ENCODE assay signal across 28 mouse cellular contexts in genomic region chr13:49219367-49219766, GRCm38 (mm10).
"Had no signal": no experiment of that assay in that cellular context is flagged by ENCODE, and none has a peak within 500 bp of the region (broad histone marks: within the 10 kb centered on the region; RNA-seq: fewer than 3 reads in every experiment).

No protein-coding gene starts in this region.

- H3K4me2 ChIP-seq: embryonic facial prominence, embryonic 12.5 days; embryonic facial prominence, embryonic 13.5 days; embryonic facial prominence, embryonic 15.5 days; forebrain, embryonic 12.5 days; forebrain, embryonic 13.5 days; forebrain, embryonic 15.5 days had no signal

- DNase-seq: cerebellum, adult 2 months; cerebellum, adult 8-10 months; cerebellum, adult 9-10 months; cerebellum, adult 9-11 months; cerebellum, postnatal 10 days; cerebellum, postnatal 14 days; cerebellum, postnatal 25 days; cerebellum, postnatal 36 days; embryo, embryonic 11 days; forebrain, postnatal 0 days; gastrocnemius, adult 2 months; gastrocnemius, postnatal 10 days; gastrocnemius, postnatal 14 days; gastrocnemius, postnatal 25 days; gastrocnemius, postnatal 36 days; heart, adult 18-20 months; heart, adult 2 months had no signal

- H3K27ac ChIP-seq: embryonic facial prominence, embryonic 10.5 days; embryonic facial prominence, embryonic 12.5 days; embryonic facial prominence, embryonic 13.5 days; embryonic facial prominence, embryonic 15.5 days; forebrain, embryonic 10.5 days; forebrain, embryonic 12.5 days; forebrain, embryonic 13.5 days; forebrain, embryonic 15.5 days; gastrocnemius, adult 2 months; heart, adult 2 months had no signal

- H3K36me3 ChIP-seq: embryonic facial prominence, embryonic 10.5 days; embryonic facial prominence, embryonic 12.5 days; embryonic facial prominence, embryonic 13.5 days; embryonic facial prominence, embryonic 15.5 days; forebrain, embryonic 10.5 days; forebrain, embryonic 12.5 days; forebrain, embryonic 15.5 days had no signal

- H3K4me3 ChIP-seq: embryonic facial prominence, embryonic 10.5 days; embryonic facial prominence, embryonic 12.5 days; embryonic facial prominence, embryonic 13.5 days; embryonic facial prominence, embryonic 15.5 days; erythroblast, embryonic 14.5 days; forebrain, embryonic 10.5 days; forebrain, embryonic 12.5 days; forebrain, embryonic 13.5 days; forebrain, embryonic 15.5 days; gastrocnemius, adult 2 months; heart, adult 2 months had no signal

- ATAC-seq: forebrain, embryonic 13.5 days; forebrain, embryonic 14.5 days; forebrain, embryonic 15.5 days; forebrain, embryonic 16.5 days; forebrain, postnatal 0 days had no signal

- H3K9ac ChIP-seq: embryonic facial prominence, embryonic 12.5 days; embryonic facial prominence, embryonic 13.5 days; embryonic facial prominence, embryonic 15.5 days; forebrain, embryonic 12.5 days; forebrain, embryonic 13.5 days; forebrain, embryonic 15.5 days; forebrain, postnatal 0 days had no signal

- H3K9me3 ChIP-seq: embryonic facial prominence, embryonic 12.5 days; embryonic facial prominence, embryonic 15.5 days; forebrain, embryonic 12.5 days; forebrain, embryonic 15.5 days had no signal
